Mouse (Mus musculus): ENCODE results near the gene Mrgprd. TPM values are rescaled to one million over a fixed set of nuclear protein-coding genes. Genes with fewer than 3 reads are reported as not detected.

The Mrgprd gene
- polyA plus RNA-seq, 1 experiment: not detected

GRCm38 (mm10) chr7:145301341-145302005 is 13.2 kb upstream of the Mrgprd start:
- no peaks in the 10 kb centered on the region for H3K36me3 ChIP-seq (replicated peaks; ENCODE audit: low read length)
- H3K9me3 ChIP-seq: no peaks in the 10 kb centered on the region
- H3K27me3 ChIP-seq (replicated peaks): peaks cover 66% of the 10 kb centered on the region
- no peak overlapping the region for H3K4me3 ChIP-seq (replicated peaks)
- H3K4me1 ChIP-seq: no peaks in the 10 kb centered on the region; the same call in 1 of the 2 replicates
- TF ChIP-seq GATA1 (IDR thresholded peaks at IDR 0.05; ENCODE audit: borderline replicate concordance, low read length) (no peak), FLI1 (IDR thresholded peaks at IDR 0.05; ENCODE audit: low read length) (no peak)

DNA sequence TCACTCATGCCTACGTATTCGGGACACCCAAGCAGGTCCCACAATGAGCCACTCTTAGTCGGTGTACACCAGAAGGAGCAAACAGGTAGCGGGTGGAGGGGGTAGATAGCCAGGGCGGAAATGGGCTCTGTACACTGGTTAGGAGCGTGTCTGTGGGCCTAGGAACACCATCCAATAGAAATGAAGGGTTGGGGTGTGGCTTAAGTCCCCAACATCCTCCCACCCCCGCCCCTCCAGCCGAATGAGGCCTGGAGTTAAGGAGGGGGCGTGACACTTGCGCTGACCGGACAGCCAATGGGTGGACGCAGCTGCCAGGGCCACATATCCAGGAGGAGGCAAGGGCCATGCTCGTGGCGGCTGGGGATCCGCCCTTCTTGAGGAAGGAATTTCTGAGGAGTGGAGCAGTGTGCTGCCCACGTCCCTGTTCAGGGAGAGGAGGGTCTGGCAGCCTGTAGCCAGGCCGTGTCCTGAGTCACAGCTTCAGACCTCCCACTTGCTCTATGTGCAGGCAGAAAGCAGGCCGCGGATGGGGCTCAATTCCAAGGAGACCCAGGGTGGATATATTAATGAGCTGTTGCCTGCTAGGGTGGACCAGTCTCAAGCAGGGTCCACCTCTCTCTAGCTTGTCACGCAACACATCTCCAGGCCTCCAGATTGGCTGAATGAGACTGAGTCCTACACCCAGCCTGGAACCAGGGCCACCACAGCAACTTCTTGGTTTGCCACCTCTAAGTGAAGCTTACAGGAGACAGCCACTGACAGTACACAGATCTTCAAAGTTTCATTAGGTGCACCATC is 11.9 kb upstream of the Mrgprd start:
- TF ChIP-seq FLI1 (IDR thresholded peaks at IDR 0.05; ENCODE audit: low read length): no peak
- TF ChIP-seq GATA1 (IDR thresholded peaks at IDR 0.05; ENCODE audit: borderline replicate concordance, low read length): no peak
- peaks cover 61% of the 10 kb centered on the region for H3K27me3 ChIP-seq (replicated peaks)
- no peaks in the 10 kb centered on the region; the same call in 1 of the 2 replicates for H3K4me1 ChIP-seq
- H3K36me3 ChIP-seq (replicated peaks; ENCODE audit: low read length): no peaks in the 10 kb centered on the region
- no peaks in the 10 kb centered on the region for H3K9me3 ChIP-seq
- no peak overlapping the region for H3K4me3 ChIP-seq (replicated peaks)

GRCm38 (mm10) chr7:145304153-145304552 is 10.5 kb upstream of the Mrgprd start:
- Histone ChIP-seq H3K27me3 (replicated peaks) (peaks cover 65% of the 10 kb centered on the region), H3K4me1 (no peaks in the 10 kb centered on the region; the same call in 1 of the 2 replicates)

GRCm38 (mm10) chr7:145307636-145308035 is 7.0 kb upstream of the Mrgprd start:
- no peaks in the 10 kb centered on the region for H3K9me3 ChIP-seq
- TF ChIP-seq GATA1 (IDR thresholded peaks at IDR 0.05; ENCODE audit: borderline replicate concordance, low read length): no peak
- no peak for TF ChIP-seq FLI1 (IDR thresholded peaks at IDR 0.05; ENCODE audit: low read length)
- no peaks in the 10 kb centered on the region; the same call in 1 of the 2 replicates for H3K4me1 ChIP-seq
- no peak overlapping the region for H3K4me3 ChIP-seq (replicated peaks)
- H3K27me3 ChIP-seq (replicated peaks): peaks cover 52% of the 10 kb centered on the region
- no peaks in the 10 kb centered on the region for H3K36me3 ChIP-seq (replicated peaks; ENCODE audit: low read length)

More at GRCm38 (mm10) chr7:145304153-145304552, 10.5 kb upstream of the Mrgprd start:
- Histone ChIP-seq H3K9me3 (no peaks in the 10 kb centered on the region), H3K36me3 (replicated peaks; ENCODE audit: low read length) (no peaks in the 10 kb centered on the region), H3K4me3 (replicated peaks) (no peak overlapping the region)
- TF ChIP-seq FLI1 (IDR thresholded peaks at IDR 0.05; ENCODE audit: low read length) (no peak), GATA1 (IDR thresholded peaks at IDR 0.05; ENCODE audit: borderline replicate concordance, low read length) (no peak)

GRCm38 (mm10) chr7:145308061-145308675 is 6.5 kb upstream of the Mrgprd start:
- H3K9me3 ChIP-seq: no peaks in the 10 kb centered on the region
- H3K4me1 ChIP-seq: no peaks in the 10 kb centered on the region; the same call in 1 of the 2 replicates
- TF ChIP-seq GATA1 (IDR thresholded peaks at IDR 0.05; ENCODE audit: borderline replicate concordance, low read length) (no peak), FLI1 (IDR thresholded peaks at IDR 0.05; ENCODE audit: low read length) (no peak)
- peaks cover 47% of the 10 kb centered on the region for H3K27me3 ChIP-seq (replicated peaks)
- no peaks in the 10 kb centered on the region for H3K36me3 ChIP-seq (replicated peaks; ENCODE audit: low read length)
- no peak overlapping the region for H3K4me3 ChIP-seq (replicated peaks)

GRCm38 (mm10) chr7:145308866-145309265 is 5.8 kb upstream of the Mrgprd start:
- Histone ChIP-seq H3K4me3 (replicated peaks) (no peak overlapping the region), H3K27me3 (replicated peaks) (peaks cover 40% of the 10 kb centered on the region), H3K4me1 (no peaks in the 10 kb centered on the region; the same call in 1 of the 2 replicates), H3K36me3 (replicated peaks; ENCODE audit: low read length) (no peaks in the 10 kb centered on the region), H3K9me3 (no peaks in the 10 kb centered on the region)
- TF ChIP-seq FLI1 (IDR thresholded peaks at IDR 0.05; ENCODE audit: low read length): no peak
- no peak for TF ChIP-seq GATA1 (IDR thresholded peaks at IDR 0.05; ENCODE audit: borderline replicate concordance, low read length)

GRCm38 (mm10) chr7:145309877-145310276 is 4.8 kb upstream of the Mrgprd start:
- Histone ChIP-seq H3K4me1 (no peaks in the 10 kb centered on the region; the same call in 1 of the 2 replicates), H3K4me3 (replicated peaks) (no peak overlapping the region), H3K9me3 (no peaks in the 10 kb centered on the region), H3K36me3 (replicated peaks; ENCODE audit: low read length) (no peaks in the 10 kb centered on the region), H3K27me3 (replicated peaks) (peaks cover 36% of the 10 kb centered on the region)
- no peak for TF ChIP-seq FLI1 (IDR thresholded peaks at IDR 0.05; ENCODE audit: low read length)

GRCm38 (mm10) chr7:145310526-145310925 is 4.1 kb upstream of the Mrgprd start:
- Histone ChIP-seq H3K4me3 (replicated peaks) (no peak overlapping the region), H3K27me3 (replicated peaks) (peaks cover 40% of the 10 kb centered on the region), H3K4me1 (no peaks in the 10 kb centered on the region; the same call in 1 of the 2 replicates), H3K36me3 (replicated peaks; ENCODE audit: low read length) (no peaks in the 10 kb centered on the region), H3K9me3 (no peaks in the 10 kb centered on the region)
- no peak for TF ChIP-seq FLI1 (IDR thresholded peaks at IDR 0.05; ENCODE audit: low read length)
- TF ChIP-seq GATA1 (IDR thresholded peaks at IDR 0.05; ENCODE audit: borderline replicate concordance, low read length): no peak

- no peak overlapping the region for H3K4me3 ChIP-seq (replicated peaks)
- TF ChIP-seq GATA1 (IDR thresholded peaks at IDR 0.05; ENCODE audit: borderline replicate concordance, low read length) (no peak), FLI1 (IDR thresholded peaks at IDR 0.05; ENCODE audit: low read length) (no peak)
- peaks cover 43% of the 10 kb centered on the region for H3K27me3 ChIP-seq (replicated peaks)
- H3K4me1 ChIP-seq: no peaks in the 10 kb centered on the region; the same call in 1 of the 2 replicates
- no peaks in the 10 kb centered on the region for H3K9me3 ChIP-seq
- H3K36me3 ChIP-seq (replicated peaks; ENCODE audit: low read length): no peaks in the 10 kb centered on the region
Measured at GRCm38 (mm10) chr7:145312137-145312536, 2.5 kb upstream of the Mrgprd start.

All from megakaryocyte, embryonic 14.5 days (primary cell).